Mouse (Mus musculus): Measurements from ENCODE around the gene Gtpbp3. TPM values are rescaled to one million over a fixed set of nuclear protein-coding genes. Genes with fewer than 3 reads are reported as not detected.
A peak's percentile ranks its signal among the peaks of the same experiment; 100 is the strongest.

Gtpbp3 gene
- polyA plus RNA-seq, 1 experiment from 2014 or later = 19.1 TPM

DNA sequence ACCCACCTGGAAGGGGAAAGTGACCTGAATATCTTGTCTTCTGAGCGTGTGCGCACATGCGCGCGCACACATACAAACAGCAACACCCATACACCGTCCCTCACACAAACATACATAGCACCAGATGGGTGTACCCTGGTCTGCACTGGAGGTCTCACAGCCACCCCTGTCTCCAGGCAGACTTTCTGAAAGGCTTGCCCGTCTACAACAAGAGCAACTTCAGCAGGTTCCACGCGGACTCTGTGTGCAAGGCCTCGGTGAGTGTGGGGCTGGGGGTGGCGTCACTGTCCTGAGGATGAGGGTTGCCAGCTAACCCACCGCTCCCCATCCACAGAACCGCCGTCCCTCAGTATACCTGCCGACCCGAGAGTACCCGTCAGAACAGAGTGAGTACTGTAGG, 16.0 kb upstream of the Gtpbp3 start:
- ATAC-seq (ENCODE audit: borderline replicate concordance, extremely low read depth, low FRiP score, low TSS enrichment) = no peak
- Histone ChIP-seq H3K4me1 (peaks cover 31% of the 10 kb centered on the region), H3K4me2 (no peak overlapping the region), H3K9ac (no peak overlapping the region), H3K27ac (no peak overlapping the region), H3K4me3 (no peak overlapping the region), H3K27me3 (no peaks in the 10 kb centered on the region), H3K36me3 (peaks cover 28% of the 10 kb centered on the region), H3K9me3 (no peaks in the 10 kb centered on the region)
- 94% methylated on average over 17 of the region's 17 CpGs for WGBS

GRCm38 (mm10) chr8:71472601-71473386, 15.1 kb upstream of the Gtpbp3 start:
- Histone ChIP-seq H3K27ac (no peak overlapping the region), H3K27me3 (no peaks in the 10 kb centered on the region), H3K4me1 (peaks cover 40% of the 10 kb centered on the region), H3K4me2 (no peak overlapping the region), H3K4me3 (no peak overlapping the region), H3K9ac (no peak overlapping the region), H3K36me3 (peaks cover 28% of the 10 kb centered on the region), H3K9me3 (no peaks in the 10 kb centered on the region)
- no peak for ATAC-seq (ENCODE audit: borderline replicate concordance, extremely low read depth, low FRiP score, low TSS enrichment)
- 78% methylated on average over 8 of the region's 8 CpGs for WGBS

GRCm38 (mm10) chr8:71474344-71474743, 13.6 kb upstream of the Gtpbp3 start:
- Histone ChIP-seq H3K4me1 (peaks cover 40% of the 10 kb centered on the region), H3K27ac (no peak overlapping the region), H3K36me3 (peaks cover 28% of the 10 kb centered on the region), H3K4me2 (no peak overlapping the region), H3K4me3 (no peak overlapping the region), H3K27me3 (no peaks in the 10 kb centered on the region), H3K9me3 (no peaks in the 10 kb centered on the region), H3K9ac (no peak overlapping the region)
- WGBS = 89% methylated on average over 18 of the region's 18 CpGs
- no peak for ATAC-seq (ENCODE audit: borderline replicate concordance, extremely low read depth, low FRiP score, low TSS enrichment)

DNA sequence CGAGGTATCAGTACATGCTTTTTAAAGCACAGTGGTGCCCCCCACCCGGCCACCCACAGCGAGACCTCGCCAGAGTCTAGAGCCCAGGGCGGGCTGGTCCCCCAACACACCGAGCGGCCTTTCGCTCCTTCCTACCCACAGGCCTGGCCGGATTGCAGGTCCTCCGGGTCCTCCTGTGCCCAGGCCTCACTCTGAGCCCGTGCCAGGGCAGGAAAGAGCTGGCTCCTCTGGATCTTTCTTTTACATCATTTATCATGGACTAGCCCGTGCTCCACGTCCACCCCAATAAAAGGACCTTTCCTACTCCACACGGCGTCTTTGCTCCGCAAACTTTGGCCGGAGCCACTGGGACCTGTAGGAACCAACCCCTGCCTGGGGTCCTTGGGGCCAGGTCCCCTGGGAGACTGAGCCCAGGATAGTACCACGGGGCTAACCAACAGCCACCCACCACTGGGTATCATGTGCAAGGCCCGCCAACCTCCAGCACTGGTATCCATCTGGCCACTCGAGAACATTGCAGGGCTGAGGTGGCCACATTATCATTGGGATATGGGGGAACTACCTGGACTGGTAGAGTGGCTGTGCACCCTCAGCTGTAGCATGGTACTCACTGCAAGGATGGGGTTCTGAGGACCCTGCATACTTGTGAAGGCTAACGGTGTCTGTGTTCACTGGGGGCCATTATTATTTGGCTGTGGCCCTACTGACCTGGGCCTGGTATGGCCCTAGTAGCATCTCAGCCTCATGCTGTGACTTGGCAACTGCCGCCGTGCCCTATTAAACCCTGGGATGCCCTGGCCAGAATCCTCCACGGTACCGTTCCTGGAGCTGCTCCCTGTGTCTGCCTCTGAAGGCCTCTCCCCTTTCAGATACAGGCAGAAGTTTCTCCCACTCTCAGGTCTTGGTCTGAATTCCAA, 12.9 kb upstream of the Gtpbp3 start:
- ATAC-seq (ENCODE audit: borderline replicate concordance, extremely low read depth, low FRiP score, low TSS enrichment) = no peak
- WGBS = 87% methylated on average over 25 of the region's 25 CpGs
- Histone ChIP-seq H3K36me3 (peaks cover 32% of the 10 kb centered on the region), H3K9ac (no peak overlapping the region), H3K27me3 (no peaks in the 10 kb centered on the region), H3K27ac (peak overlapping the region; percentile 93; the same call in 1 of the 2 replicates), H3K4me1 (peaks cover 34% of the 10 kb centered on the region), H3K4me2 (peak overlapping the region; percentile 91), H3K9me3 (no peaks in the 10 kb centered on the region), H3K4me3 (no peak overlapping the region)

DNA sequence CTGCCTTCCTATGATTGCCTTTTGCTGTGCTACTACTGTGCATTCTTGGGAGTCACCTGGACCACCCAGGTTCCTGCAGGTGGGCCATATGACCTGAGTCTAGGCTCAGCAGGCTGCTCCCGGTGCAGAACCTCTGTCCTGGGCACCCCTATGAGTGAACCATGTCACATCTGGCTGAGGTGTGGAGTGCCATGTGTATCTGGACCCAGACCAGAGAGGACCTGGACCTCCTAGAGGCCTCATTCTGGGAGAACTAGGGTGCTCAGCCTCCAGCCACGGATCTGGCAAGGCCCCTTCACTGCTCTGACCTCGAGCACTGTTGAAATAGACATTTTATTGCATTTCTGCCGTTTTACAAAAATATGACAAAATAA, 12.2 kb upstream of the Gtpbp3 start:
- no peaks in the 10 kb centered on the region for H3K27me3 ChIP-seq
- ATAC-seq (ENCODE audit: borderline replicate concordance, extremely low read depth, low FRiP score, low TSS enrichment) = no peak
- no peaks in the 10 kb centered on the region for H3K9me3 ChIP-seq
- peak overlapping the region; percentile 93 for H3K27ac ChIP-seq
- peak overlapping the region; percentile 91 for H3K4me2 ChIP-seq
- peaks cover 36% of the 10 kb centered on the region for H3K36me3 ChIP-seq
- peaks cover 27% of the 10 kb centered on the region for H3K4me1 ChIP-seq
- H3K4me3 ChIP-seq = peak overlapping the region; percentile 68
- H3K9ac ChIP-seq = peak overlapping the region; percentile 62
- 26% methylated on average over 4 of the region's 4 CpGs for WGBS

DNA sequence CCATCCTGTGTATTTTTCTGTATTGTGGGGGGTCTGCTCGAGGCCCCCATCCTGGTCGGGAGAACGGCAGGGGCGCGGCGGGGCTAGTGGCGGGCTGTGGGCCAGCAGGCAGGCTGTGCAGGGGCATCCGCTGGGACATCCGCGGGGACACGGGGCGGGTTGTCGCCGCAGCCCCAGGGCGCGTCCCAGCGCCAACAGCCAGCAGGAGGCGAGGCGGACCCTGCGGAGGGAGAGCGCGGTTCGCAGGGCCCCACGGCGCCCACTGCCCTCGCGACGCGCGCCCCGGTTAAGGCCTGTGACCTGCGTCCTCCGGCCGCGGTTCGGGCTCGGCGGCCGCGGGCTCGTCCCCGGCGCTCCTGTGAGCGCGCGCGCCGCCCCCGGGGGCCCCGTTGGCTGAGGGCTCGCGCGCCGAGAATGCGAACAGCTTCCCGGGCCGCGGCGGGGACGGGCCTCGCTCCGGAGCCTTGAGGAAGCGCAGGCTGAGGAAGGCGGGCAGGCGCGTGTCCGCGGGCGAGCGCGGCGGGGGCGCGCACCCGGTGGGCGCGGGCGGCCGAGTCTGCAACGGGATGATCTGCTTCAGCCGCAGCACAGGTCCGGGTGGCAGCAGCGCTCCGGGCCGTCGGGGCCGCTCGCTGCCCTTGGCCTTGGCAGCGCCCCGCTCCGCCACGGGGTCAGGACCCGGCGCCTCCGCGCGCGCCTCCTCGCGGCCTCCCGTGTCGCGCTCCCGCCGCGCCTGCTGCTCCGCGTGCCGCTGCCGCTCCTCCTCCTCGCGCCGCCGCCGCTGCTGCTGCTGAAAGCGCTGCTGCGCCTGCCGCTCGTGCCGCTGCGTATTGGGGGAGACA, 11.6 kb upstream of the Gtpbp3 start:
- H3K4me1 ChIP-seq = peaks cover 21% of the 10 kb centered on the region
- ATAC-seq (ENCODE audit: borderline replicate concordance, extremely low read depth, low FRiP score, low TSS enrichment) = peak; percentile 76
- under 1% methylated on average over 109 of the region's 121 CpGs for WGBS
- peak overlapping the region; percentile 62 for H3K9ac ChIP-seq
- no peaks in the 10 kb centered on the region for H3K9me3 ChIP-seq
- H3K27me3 ChIP-seq = no peaks in the 10 kb centered on the region
- H3K36me3 ChIP-seq = peaks cover 37% of the 10 kb centered on the region
- peak overlapping the region; percentile 93 for H3K27ac ChIP-seq
- peak overlapping the region; percentile 68 for H3K4me3 ChIP-seq
- peak overlapping the region; percentile 91 for H3K4me2 ChIP-seq

DNA sequence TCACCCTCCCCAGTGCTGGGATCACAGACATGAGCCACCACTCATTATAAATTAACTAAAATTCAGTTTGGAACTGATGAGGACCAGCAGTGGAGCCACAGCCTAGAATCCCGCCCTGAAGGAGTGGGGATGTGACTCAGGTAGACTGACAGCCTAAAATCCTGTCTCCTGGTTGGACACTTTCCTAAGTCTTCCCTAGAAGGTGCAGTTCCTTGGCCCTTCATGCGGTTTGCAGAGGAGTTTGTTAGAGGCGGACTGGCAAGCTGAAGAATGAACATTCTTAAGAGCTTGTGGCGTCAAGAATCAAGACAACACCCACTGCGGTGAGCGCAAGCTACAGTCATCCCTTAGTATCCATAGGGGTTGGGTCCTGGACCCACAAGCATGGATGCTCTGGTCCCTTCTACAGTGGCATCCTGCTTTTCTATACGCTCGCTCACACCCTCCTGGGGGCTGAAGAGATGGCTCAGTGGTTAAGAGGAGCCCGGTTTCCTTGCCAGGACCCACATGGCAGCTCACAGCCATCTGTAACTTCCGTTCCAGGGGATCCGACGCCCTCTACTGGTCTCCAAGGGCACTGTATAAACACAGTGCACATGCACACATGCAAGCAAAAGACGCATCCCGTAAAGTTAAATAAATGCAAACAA, 10.6 kb upstream of the Gtpbp3 start:
- peak overlapping the region; percentile 68 for H3K4me3 ChIP-seq
- H3K4me2 ChIP-seq = peak overlapping the region; percentile 91
- H3K9me3 ChIP-seq = no peaks in the 10 kb centered on the region
- peaks cover 33% of the 10 kb centered on the region for H3K36me3 ChIP-seq
- no peaks in the 10 kb centered on the region for H3K27me3 ChIP-seq
- H3K9ac ChIP-seq = no peak overlapping the region
- WGBS = 49% methylated on average over 14 of the region's 14 CpGs
- no peak overlapping the region for H3K27ac ChIP-seq
- no peak for ATAC-seq (ENCODE audit: borderline replicate concordance, extremely low read depth, low FRiP score, low TSS enrichment)
- H3K4me1 ChIP-seq = peaks cover 21% of the 10 kb centered on the region

DNA sequence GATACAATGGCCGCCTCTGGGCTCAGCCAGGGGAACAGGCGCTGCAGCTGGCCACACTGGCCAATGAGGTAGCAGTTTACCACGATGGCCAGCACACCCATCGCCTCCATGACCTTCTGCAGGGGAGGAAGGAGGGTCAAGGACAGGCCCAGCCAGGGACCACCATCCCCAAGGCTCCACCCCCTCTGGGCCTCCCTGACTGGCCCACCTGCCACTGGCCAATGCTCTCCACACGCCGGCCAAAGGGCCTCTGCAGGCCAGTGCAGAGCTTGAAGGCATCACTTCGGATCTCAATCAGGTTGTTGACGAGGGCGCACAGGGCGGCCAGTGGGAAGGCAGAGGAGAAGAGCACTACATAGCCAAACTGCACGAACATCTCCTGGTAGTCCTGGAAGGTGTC, 9.0 kb upstream of the Gtpbp3 start:
- Histone ChIP-seq H3K36me3 (peaks cover 23% of the 10 kb centered on the region), H3K9ac (no peak overlapping the region), H3K9me3 (no peaks in the 10 kb centered on the region), H3K4me1 (peaks cover 21% of the 10 kb centered on the region), H3K27ac (no peak overlapping the region), H3K4me2 (no peak overlapping the region), H3K27me3 (no peaks in the 10 kb centered on the region), H3K4me3 (no peak overlapping the region)
- no peak for ATAC-seq (ENCODE audit: borderline replicate concordance, extremely low read depth, low FRiP score, low TSS enrichment)
- 87% methylated on average over 11 of the region's 11 CpGs for WGBS

DNA sequence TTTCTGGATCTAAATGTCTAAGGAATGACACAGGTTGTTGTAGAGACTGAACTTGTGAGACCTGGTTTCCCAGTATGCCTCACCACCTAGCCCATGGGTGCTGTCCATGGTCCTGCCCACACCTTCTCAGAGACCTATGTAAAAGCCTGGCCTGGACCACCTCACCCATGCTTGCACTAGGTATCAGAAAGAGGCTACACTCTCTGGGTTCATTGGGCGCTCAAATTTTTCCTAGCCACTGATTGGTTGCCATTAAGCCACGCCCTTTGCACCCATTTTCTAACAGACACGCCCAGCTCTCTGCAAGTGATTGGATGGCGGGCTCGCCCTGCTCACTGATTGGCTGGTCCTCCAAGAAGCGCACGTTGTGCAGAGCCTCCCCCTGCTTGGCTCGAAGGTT, 4.0 kb upstream of the Gtpbp3 start:
- H3K27ac ChIP-seq = no peak overlapping the region
- no peak overlapping the region for H3K9ac ChIP-seq
- H3K9me3 ChIP-seq = no peaks in the 10 kb centered on the region
- peaks cover 21% of the 10 kb centered on the region for H3K4me1 ChIP-seq
- no peak overlapping the region for H3K4me3 ChIP-seq
- no peaks in the 10 kb centered on the region for H3K27me3 ChIP-seq
- H3K4me2 ChIP-seq = no peak overlapping the region
- WGBS = 57% methylated on average over 8 of the region's 8 CpGs
- no peak for ATAC-seq (ENCODE audit: borderline replicate concordance, extremely low read depth, low FRiP score, low TSS enrichment)
- 0 out of 2 replicates have a peak, but pooled peaks cover 8% of the 10 kb centered on the region for H3K36me3 ChIP-seq

DNA sequence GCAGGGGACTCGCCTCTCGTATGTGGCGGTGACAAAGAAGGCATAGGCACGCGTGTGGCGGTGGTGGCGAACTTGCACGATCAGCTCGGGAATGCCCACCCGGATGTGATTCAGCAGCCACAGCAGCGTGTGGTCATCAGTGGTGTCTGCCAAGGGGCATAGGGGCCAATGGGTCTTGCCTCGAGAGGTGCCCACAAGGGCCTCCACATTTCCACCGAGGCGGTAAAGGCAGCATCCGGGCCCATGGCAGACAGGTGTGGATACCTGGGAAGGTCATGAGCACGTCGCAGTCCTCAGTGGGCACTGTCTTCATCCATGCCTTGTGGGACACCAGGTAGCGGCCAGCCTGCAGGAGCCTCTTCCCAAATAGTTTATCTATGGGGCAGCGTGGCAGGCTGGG, 3.2 kb upstream of the Gtpbp3 start:
- Histone ChIP-seq H3K4me1 (peaks cover 29% of the 10 kb centered on the region), H3K36me3 (0 out of 2 replicates have a peak, but pooled peaks cover 10% of the 10 kb centered on the region), H3K9me3 (no peaks in the 10 kb centered on the region), H3K4me3 (peak overlapping the region; percentile 88), H3K4me2 (peak overlapping the region; percentile 95), H3K9ac (peak overlapping the region; percentile 86; the same call in 1 of the 2 replicates), H3K27ac (no peak overlapping the region), H3K27me3 (no peaks in the 10 kb centered on the region)
- ATAC-seq (ENCODE audit: borderline replicate concordance, extremely low read depth, low FRiP score, low TSS enrichment) = no peak
- WGBS = 94% methylated on average over 19 of the region's 19 CpGs
